Mouse (Mus musculus) heart, embryonic 16.5 days (tissue): ENCODE measurements around the gene Gsg1l. TPM values are rescaled to one million over a fixed set of nuclear protein-coding genes. Genes with fewer than 3 reads are reported as not detected.

Experiments
- ATAC-seq: fragments of 200-750 bp; cut with Nextera tagmentation; replicated peaks from 2 replicates; pipeline ENCODE4 v1.8.0; 2017; ENCODE audit warnings: moderate number of reproducible peaks; ENCODE audit not compliant: insufficient read depth, low FRiP score; ENCODE audit errors: extremely low read depth
- H3K27ac ChIP-seq: fragments of 300-500 bp; sonication (generic); 2 replicates; pipeline ENCODE4 v1.5.1; 2014; ENCODE audit warnings: mild to moderate bottlenecking, low read length, control low read depth, moderate library complexity
- H3K27me3 ChIP-seq: fragments of 300-500 bp; sonication (generic); 2 replicates; pipeline ENCODE4 v1.6.1; 2014; ENCODE audit warnings: low read length, mixed read lengths; ENCODE audit not compliant: control insufficient read depth, insufficient read depth
- H3K36me3 ChIP-seq: fragments of 300-500 bp; sonication (generic); 2 replicates; pipeline ENCODE4 v1.6.1; 2014; ENCODE audit not compliant: control insufficient read depth, insufficient read depth
- H3K4me1 ChIP-seq: fragments of 300-500 bp; sonication (generic); 2 replicates; pipeline ENCODE4 v1.6.1; 2014; ENCODE audit warnings: low read length, mixed read lengths; ENCODE audit not compliant: control insufficient read depth, insufficient read depth
- H3K4me2 ChIP-seq: fragments of 300-500 bp; sonication (generic); 2 replicates; pipeline ENCODE4 v1.6.1; 2014; ENCODE audit warnings: low read depth, mild to moderate bottlenecking, control low read depth, low read length
- H3K4me3 ChIP-seq: fragments of 300-500 bp; sonication (generic); 2 replicates; pipeline ENCODE4 v1.5.1; 2014; ENCODE audit warnings: mild to moderate bottlenecking, control low read depth, low read length
- H3K9ac ChIP-seq: fragments of 300-500 bp; sonication (generic); 2 replicates; pipeline ENCODE4 v1.6.1; 2014; ENCODE audit warnings: low read length, control low read depth
- H3K9me3 ChIP-seq: fragments of 300-500 bp; sonication (generic); replicated peaks from 2 replicates; pipeline ENCODE4 v1.6.1; 2016; ENCODE audit warnings: low read length; ENCODE audit not compliant: control insufficient read depth
- whole genome bisulfite sequencing: fragments of 180-500 bp; shearing (Covaris S2); extraction: QIAGEN DNeasy Blood & Tissue Kit; methylation state at CpG from one replicate; pipeline ENCODE4 v1.1.7; 2014; 5-methylcytosine and 5-hydroxymethylcytosine counted together
- polyA plus RNA-seq: library from polyadenylated mRNA; unstranded; fragments of >200 nt; fragmentation: Nextera tagmentation; extraction: Ambion mirVana; gene quantifications from 2 replicates; pipeline ENCODE4 v1.2.1, GENCODE M21; 2015

Gsg1l gene
- polyA plus RNA-seq, 1 experiment from 2014 or later = 7.5 TPM

- Histone ChIP-seq H3K4me3 (no peak overlapping the region), H3K27ac (no peak overlapping the region), H3K4me2 (no peak overlapping the region), H3K4me1 (peaks cover 10% of the 10 kb centered on the region), H3K27me3 (no peaks in the 10 kb centered on the region), H3K9ac (no peak overlapping the region), H3K9me3 (no peaks in the 10 kb centered on the region), H3K36me3 (peaks cover 7% of the 10 kb centered on the region; the same call in 1 of the 2 replicates)
- WGBS = 87% methylated on average over 3 of the region's 3 CpGs
- no peak for ATAC-seq
These were observed 213.6 kb downstream of the Gsg1l start for GRCm38 (mm10) chr7:125868570-125868969.

- Histone ChIP-seq H3K27me3 (no peaks in the 10 kb centered on the region), H3K4me3 (no peak overlapping the region), H3K9me3 (no peaks in the 10 kb centered on the region), H3K36me3 (peaks cover 7% of the 10 kb centered on the region; the same call in 1 of the 2 replicates), H3K4me1 (peaks cover 6% of the 10 kb centered on the region; the same call in 1 of the 2 replicates), H3K9ac (no peak overlapping the region), H3K27ac (no peak overlapping the region), H3K4me2 (no peak overlapping the region)
- 78% methylated on average over 11 of the region's 11 CpGs for WGBS
- ATAC-seq = no peak
These were observed 217.0 kb downstream of the Gsg1l start for GRCm38 (mm10) chr7:125865234-125865633.

DNA sequence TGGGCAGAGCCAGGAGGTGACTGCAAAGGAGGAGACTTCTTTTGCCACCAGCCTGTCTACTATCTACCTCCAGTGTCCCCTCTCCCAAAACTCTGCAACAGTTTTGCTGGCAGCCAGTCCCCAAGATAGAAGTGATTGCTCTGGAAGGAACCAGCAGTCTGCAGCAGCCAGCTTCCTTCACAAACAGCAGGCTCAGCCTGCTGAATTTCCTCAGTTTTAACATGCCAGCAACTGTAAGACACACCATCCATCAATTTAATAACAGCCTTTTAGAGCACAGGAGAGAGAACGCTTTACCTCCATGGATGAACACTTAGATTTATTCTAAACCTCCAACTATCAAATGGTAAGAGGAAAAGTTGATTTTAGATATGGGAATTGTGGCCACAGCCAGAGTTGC lies 218.2 kb downstream of the Gsg1l start:
- Histone ChIP-seq H3K27me3 (no peaks in the 10 kb centered on the region), H3K4me2 (no peak overlapping the region), H3K36me3 (peaks cover 7% of the 10 kb centered on the region; the same call in 1 of the 2 replicates), H3K27ac (no peak overlapping the region), H3K9me3 (no peaks in the 10 kb centered on the region), H3K4me3 (no peak overlapping the region), H3K9ac (no peak overlapping the region), H3K4me1 (peaks cover 11% of the 10 kb centered on the region)
- ATAC-seq = no peak
- 78% methylated on average over 1 of the region's 1 CpGs for WGBS

DNA sequence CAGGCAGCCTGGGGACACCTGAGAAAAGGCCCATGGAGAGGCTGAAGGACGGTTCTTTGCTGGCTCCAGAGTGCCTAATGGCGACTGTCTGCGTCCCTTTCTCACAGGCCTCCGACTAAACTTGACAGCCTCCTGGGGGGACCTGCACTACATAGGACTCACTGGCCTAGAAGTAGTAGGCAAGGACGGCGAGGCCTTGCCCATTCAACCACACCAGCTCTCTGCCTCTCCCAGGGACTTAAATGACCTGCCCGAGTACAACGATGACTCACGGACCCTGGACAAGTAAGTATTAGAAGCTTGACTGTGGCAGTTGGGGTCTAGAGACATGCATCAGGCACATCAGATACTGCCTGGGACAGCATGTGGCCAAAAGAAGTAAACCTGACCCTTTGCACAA lies 221.8 kb downstream of the Gsg1l start:
- WGBS = 68% methylated on average over 9 of the region's 9 CpGs
- Histone ChIP-seq H3K9ac (no peak overlapping the region), H3K27me3 (no peaks in the 10 kb centered on the region), H3K4me2 (no peak overlapping the region), H3K4me1 (peaks cover 11% of the 10 kb centered on the region), H3K9me3 (no peaks in the 10 kb centered on the region), H3K4me3 (no peak overlapping the region), H3K27ac (peak overlapping the region; percentile 4; the same call in 1 of the 2 replicates), H3K36me3 (no peaks in the 10 kb centered on the region)
- no peak for ATAC-seq

DNA sequence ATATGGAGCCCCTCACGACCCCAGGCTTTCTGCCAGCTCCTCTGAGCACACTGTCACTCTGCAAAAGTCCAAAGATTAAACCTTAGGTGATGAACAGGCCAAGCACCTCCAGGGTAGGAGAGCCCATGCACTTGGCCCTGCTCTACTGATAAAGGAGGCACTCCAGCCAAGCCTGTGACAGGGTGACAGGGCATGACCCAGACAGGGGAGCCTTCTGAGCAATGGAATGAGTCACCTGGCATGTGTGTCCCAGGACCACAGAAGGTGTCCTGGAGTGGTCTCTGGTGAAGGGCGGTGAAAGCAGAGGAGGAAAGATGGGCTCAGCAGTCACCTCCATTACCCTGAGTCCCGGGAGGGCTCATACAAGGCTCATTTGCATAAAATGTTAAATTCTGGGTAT lies 222.6 kb downstream of the Gsg1l start:
- H3K27ac ChIP-seq = no peak overlapping the region
- H3K9ac ChIP-seq = no peak overlapping the region
- ATAC-seq = peak; percentile 21
- no peaks in the 10 kb centered on the region for H3K36me3 ChIP-seq
- H3K27me3 ChIP-seq = no peaks in the 10 kb centered on the region
- H3K4me3 ChIP-seq = no peak overlapping the region
- 52% methylated on average over 3 of the region's 3 CpGs for WGBS
- peaks cover 11% of the 10 kb centered on the region for H3K4me1 ChIP-seq
- H3K9me3 ChIP-seq = no peaks in the 10 kb centered on the region
- no peak overlapping the region for H3K4me2 ChIP-seq

DNA sequence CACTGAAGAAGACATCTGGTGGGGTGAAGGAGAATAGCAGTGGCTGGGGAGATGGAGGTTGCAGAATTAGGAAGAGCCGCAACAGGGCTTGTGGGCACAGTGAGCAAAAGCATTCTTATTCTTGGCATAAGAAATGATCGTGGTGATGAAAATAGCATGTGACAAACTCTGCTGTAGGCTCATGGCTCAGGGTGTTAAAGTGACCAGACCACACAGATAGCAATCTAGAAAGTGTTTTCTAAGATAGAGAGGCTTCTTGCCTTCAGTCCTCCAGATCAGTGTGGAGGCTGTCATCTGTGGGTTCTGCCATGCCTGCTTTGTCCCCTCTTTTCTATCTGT lies 234.7 kb downstream of the Gsg1l start:
- 57% methylated on average over 2 of the region's 2 CpGs for WGBS
- H3K4me1 ChIP-seq = peaks cover 32% of the 10 kb centered on the region
- no peak overlapping the region for H3K9ac ChIP-seq

DNA sequence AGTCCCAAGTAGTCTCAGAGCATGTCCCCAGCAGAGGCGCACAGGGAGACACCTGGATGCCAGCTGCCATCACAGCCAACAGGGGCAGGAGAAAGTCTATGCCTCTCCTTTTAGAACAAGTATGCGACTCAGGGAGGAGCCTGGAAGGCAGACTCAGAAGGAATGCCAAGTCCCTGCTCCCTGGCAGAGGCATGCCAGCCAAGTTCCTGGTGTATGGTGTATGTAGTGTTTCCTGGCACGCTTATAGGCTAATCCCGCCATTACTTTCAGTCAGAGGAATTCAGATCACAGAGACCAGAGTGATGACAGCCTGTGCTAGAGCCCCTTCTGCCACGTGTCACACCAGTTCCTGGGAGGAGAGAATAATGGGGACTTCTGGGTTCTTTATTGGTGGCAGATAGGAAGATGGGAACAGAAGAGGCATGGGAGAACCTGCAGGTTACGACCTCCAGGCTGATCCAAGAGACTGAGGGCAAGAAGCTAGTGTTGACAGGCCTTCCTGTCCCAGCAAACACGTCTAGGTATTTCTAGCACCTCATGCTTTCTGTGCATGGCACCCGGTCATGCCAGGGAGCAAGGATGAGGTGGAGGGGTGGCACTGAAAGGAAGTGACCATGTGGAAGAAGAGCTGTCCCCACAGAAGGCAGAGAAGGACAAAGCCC lies 235.2 kb downstream of the Gsg1l start:
- H3K27ac ChIP-seq = peak overlapping the region; percentile 72
- ATAC-seq = peak; percentile 84
- no peaks in the 10 kb centered on the region for H3K9me3 ChIP-seq
- H3K36me3 ChIP-seq = peaks cover 9% of the 10 kb centered on the region; the same call in 1 of the 2 replicates
- WGBS = 38% methylated on average over 8 of the region's 8 CpGs
- no peak overlapping the region for H3K9ac ChIP-seq
- H3K4me2 ChIP-seq = no peak overlapping the region
- no peaks in the 10 kb centered on the region for H3K27me3 ChIP-seq
- H3K4me1 ChIP-seq = peaks cover 32% of the 10 kb centered on the region
- no peak overlapping the region for H3K4me3 ChIP-seq

More for the DNA sequence above, 234.7 kb downstream of the Gsg1l start:
- peaks cover 9% of the 10 kb centered on the region; the same call in 1 of the 2 replicates for H3K36me3 ChIP-seq
- ATAC-seq = peak; percentile 4; the same call in 1 of the 2 replicates
- no peaks in the 10 kb centered on the region for H3K9me3 ChIP-seq
- H3K4me2 ChIP-seq = no peak overlapping the region
- H3K27me3 ChIP-seq = no peaks in the 10 kb centered on the region
- peak overlapping the region; percentile 72 for H3K27ac ChIP-seq
- no peak overlapping the region for H3K4me3 ChIP-seq

DNA sequence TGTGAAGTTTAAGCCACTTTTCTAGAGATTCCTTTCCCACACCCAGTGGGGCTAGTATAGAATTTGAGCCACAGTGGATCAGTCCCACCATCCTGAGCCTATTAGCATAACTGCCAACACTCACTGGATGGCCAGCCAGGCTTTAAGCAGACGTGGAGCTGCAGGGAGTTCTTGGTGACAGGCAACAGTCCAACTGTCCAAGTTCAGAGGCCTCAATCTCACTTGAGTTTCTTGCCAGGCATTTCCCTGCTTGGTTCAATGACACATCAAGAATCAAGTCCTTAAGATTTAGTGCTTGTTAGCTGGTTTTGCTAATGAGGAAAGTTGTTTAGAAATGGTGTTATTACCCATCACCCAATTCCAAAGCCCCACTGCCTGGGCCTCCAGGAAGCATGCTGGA lies 236.6 kb downstream of the Gsg1l start:
- 21% methylated on average over 1 of the region's 1 CpGs for whole genome bisulfite sequencing
- H3K4me2 ChIP-seq = no peak overlapping the region
- no peak for ATAC-seq

GRCm38 (mm10) chr7:125838078-125838742 lies 244.0 kb downstream of the Gsg1l start:
- H3K36me3 ChIP-seq = peaks cover 3% of the 10 kb centered on the region; the same call in 1 of the 2 replicates
- 0 out of 2 replicates have a peak overlapping the region, but pooled peaks have one; percentile 18 for H3K27ac ChIP-seq
- WGBS = 62% methylated on average over 5 of the region's 5 CpGs
- H3K4me3 ChIP-seq = no peak overlapping the region
- peaks cover 20% of the 10 kb centered on the region for H3K4me1 ChIP-seq
- H3K9ac ChIP-seq = peak overlapping the region; percentile 28; the same call in 1 of the 2 replicates
- H3K27me3 ChIP-seq = no peaks in the 10 kb centered on the region
- peaks cover 6% of the 10 kb centered on the region; the same call in 1 of the 2 replicates for H3K9me3 ChIP-seq
- ATAC-seq = no peak
- H3K4me2 ChIP-seq = no peak overlapping the region

More for the DNA sequence above, 236.6 kb downstream of the Gsg1l start:
- Histone ChIP-seq H3K27me3 (no peaks in the 10 kb centered on the region), H3K36me3 (0 out of 2 replicates have a peak, but pooled peaks cover 5% of the 10 kb centered on the region), H3K9ac (no peak overlapping the region), H3K27ac (no peak overlapping the region), H3K9me3 (no peaks in the 10 kb centered on the region), H3K4me1 (peaks cover 32% of the 10 kb centered on the region), H3K4me3 (no peak overlapping the region)
